Mouse (Mus musculus): ENCODE data around the gene Lrrn4cl. TPM values are rescaled to one million over a fixed set of nuclear protein-coding genes. Genes with fewer than 3 reads are reported as not detected.
A peak's percentile ranks its signal among the peaks of the same experiment; 100 is the strongest.

The Lrrn4cl gene
- polyA plus RNA-seq, 1 experiment: 0.37 TPM

- peaks cover 18% of the 10 kb centered on the region for H3K4me1 ChIP-seq (ENCODE audit: control insufficient read depth, insufficient read depth, low read length)
- peak within 1 kb of the TSS; percentile 92 for H3K27ac ChIP-seq (ENCODE audit: control insufficient read depth, insufficient read depth, low read depth, low read length)
- no peaks in the 10 kb centered on the region for H3K27me3 ChIP-seq (ENCODE audit: control insufficient read depth, insufficient read depth, low read length)
- H3K36me3 ChIP-seq (ENCODE audit: control insufficient read depth, insufficient read depth, low read length): peaks cover 2% of the 10 kb centered on the region; the same call in 1 of the 2 replicates
- H3K4me3 ChIP-seq (ENCODE audit: control insufficient read depth, low read depth, low read length): peak within 1 kb of the TSS; percentile 93
- TF ChIP-seq CTCF (IDR thresholded peaks at IDR 0.05; ENCODE audit: control insufficient read depth, insufficient read depth, insufficient replicate concordance, low read depth, low read length): no peak
- no peak for TF ChIP-seq POLR2A (IDR thresholded peaks at IDR 0.05; ENCODE audit: control insufficient read depth, low read depth, low read length)
Measured at GRCm38 (mm10) chr19:8839103-8839907, 11.3 kb upstream of the Lrrn4cl start, which contains the start of gene Gng3. Gene Gng3 (minus strand): TSS chr19:8839194.

GRCm38 (mm10) chr19:8839908-8840791 is 10.4 kb upstream of the Lrrn4cl start:
- TF ChIP-seq POLR2A (IDR thresholded peaks at IDR 0.05; ENCODE audit: control insufficient read depth, low read depth, low read length) (0 out of 2 replicates have a peak, but pooled peaks have one; percentile 41), CTCF (IDR thresholded peaks at IDR 0.05; ENCODE audit: control insufficient read depth, insufficient read depth, insufficient replicate concordance, low read depth, low read length) (no peak)
- no peak overlapping the region for H3K27ac ChIP-seq (ENCODE audit: control insufficient read depth, insufficient read depth, low read depth, low read length)
- H3K27me3 ChIP-seq (ENCODE audit: control insufficient read depth, insufficient read depth, low read length): no peaks in the 10 kb centered on the region
- H3K4me3 ChIP-seq (ENCODE audit: control insufficient read depth, low read depth, low read length): peak overlapping the region; percentile 79
- peaks cover 2% of the 10 kb centered on the region; the same call in 1 of the 2 replicates for H3K36me3 ChIP-seq (ENCODE audit: control insufficient read depth, insufficient read depth, low read length)
- peaks cover 18% of the 10 kb centered on the region for H3K4me1 ChIP-seq (ENCODE audit: control insufficient read depth, insufficient read depth, low read length)

GRCm38 (mm10) chr19:8841012-8841411 is 9.6 kb upstream of the Lrrn4cl start:
- peaks cover 2% of the 10 kb centered on the region; the same call in 1 of the 2 replicates for H3K36me3 ChIP-seq (ENCODE audit: control insufficient read depth, insufficient read depth, low read length)

GRCm38 (mm10) chr19:8842961-8843360 is 7.6 kb upstream of the Lrrn4cl start:
- Histone ChIP-seq H3K4me1 (ENCODE audit: control insufficient read depth, insufficient read depth, low read length) (peaks cover 15% of the 10 kb centered on the region), H3K4me3 (ENCODE audit: control insufficient read depth, low read depth, low read length) (no peak overlapping the region), H3K27me3 (ENCODE audit: control insufficient read depth, insufficient read depth, low read length) (no peaks in the 10 kb centered on the region), H3K36me3 (ENCODE audit: control insufficient read depth, insufficient read depth, low read length) (peaks cover 2% of the 10 kb centered on the region; the same call in 1 of the 2 replicates), H3K27ac (ENCODE audit: control insufficient read depth, insufficient read depth, low read depth, low read length) (no peak overlapping the region)
- TF ChIP-seq CTCF (IDR thresholded peaks at IDR 0.05; ENCODE audit: control insufficient read depth, insufficient read depth, insufficient replicate concordance, low read depth, low read length) (no peak), POLR2A (IDR thresholded peaks at IDR 0.05; ENCODE audit: control insufficient read depth, low read depth, low read length) (no peak)

More at GRCm38 (mm10) chr19:8841012-8841411, 9.6 kb upstream of the Lrrn4cl start:
- TF ChIP-seq CTCF (IDR thresholded peaks at IDR 0.05; ENCODE audit: control insufficient read depth, insufficient read depth, insufficient replicate concordance, low read depth, low read length) (no peak), POLR2A (IDR thresholded peaks at IDR 0.05; ENCODE audit: control insufficient read depth, low read depth, low read length) (no peak)
- Histone ChIP-seq H3K27me3 (ENCODE audit: control insufficient read depth, insufficient read depth, low read length) (no peaks in the 10 kb centered on the region), H3K4me1 (ENCODE audit: control insufficient read depth, insufficient read depth, low read length) (peaks cover 18% of the 10 kb centered on the region), H3K4me3 (ENCODE audit: control insufficient read depth, low read depth, low read length) (peak overlapping the region; percentile 79), H3K27ac (ENCODE audit: control insufficient read depth, insufficient read depth, low read depth, low read length) (no peak overlapping the region)

GRCm38 (mm10) chr19:8844371-8845129 is 6.0 kb upstream of the Lrrn4cl start:
- TF ChIP-seq CTCF (IDR thresholded peaks at IDR 0.05; ENCODE audit: control insufficient read depth, insufficient read depth, insufficient replicate concordance, low read depth, low read length) (no peak), POLR2A (IDR thresholded peaks at IDR 0.05; ENCODE audit: control insufficient read depth, low read depth, low read length) (no peak)
- Histone ChIP-seq H3K4me1 (ENCODE audit: control insufficient read depth, insufficient read depth, low read length) (peaks cover 4% of the 10 kb centered on the region), H3K27me3 (ENCODE audit: control insufficient read depth, insufficient read depth, low read length) (no peaks in the 10 kb centered on the region), H3K36me3 (ENCODE audit: control insufficient read depth, insufficient read depth, low read length) (peaks cover 2% of the 10 kb centered on the region; the same call in 1 of the 2 replicates), H3K27ac (ENCODE audit: control insufficient read depth, insufficient read depth, low read depth, low read length) (no peak overlapping the region), H3K4me3 (ENCODE audit: control insufficient read depth, low read depth, low read length) (no peak overlapping the region)

- TF ChIP-seq POLR2A (IDR thresholded peaks at IDR 0.05; ENCODE audit: control insufficient read depth, low read depth, low read length): no peak
- no peak for TF ChIP-seq CTCF (IDR thresholded peaks at IDR 0.05; ENCODE audit: control insufficient read depth, insufficient read depth, insufficient replicate concordance, low read depth, low read length)
- Histone ChIP-seq H3K4me1 (ENCODE audit: control insufficient read depth, insufficient read depth, low read length) (peaks cover 11% of the 10 kb centered on the region), H3K27me3 (ENCODE audit: control insufficient read depth, insufficient read depth, low read length) (no peaks in the 10 kb centered on the region), H3K4me3 (ENCODE audit: control insufficient read depth, low read depth, low read length) (no peak overlapping the region), H3K27ac (ENCODE audit: control insufficient read depth, insufficient read depth, low read depth, low read length) (no peak overlapping the region), H3K36me3 (ENCODE audit: control insufficient read depth, insufficient read depth, low read length) (no peaks in the 10 kb centered on the region)
Measured at GRCm38 (mm10) chr19:8848356-8848755, 2.2 kb upstream of the Lrrn4cl start.

Measured in testis, adult 2 months (tissue).